Mouse (Mus musculus) kidney, adult 18-20 months (tissue): ENCODE measurements around the gene Cdc26.
A peak's percentile ranks its signal among the peaks of the same experiment; 100 is the strongest.

Experiments used
- DNase-seq: peaks from one replicate; pipeline ENCODE4 v3.0.0; 2021

Cdc26 gene

DNA sequence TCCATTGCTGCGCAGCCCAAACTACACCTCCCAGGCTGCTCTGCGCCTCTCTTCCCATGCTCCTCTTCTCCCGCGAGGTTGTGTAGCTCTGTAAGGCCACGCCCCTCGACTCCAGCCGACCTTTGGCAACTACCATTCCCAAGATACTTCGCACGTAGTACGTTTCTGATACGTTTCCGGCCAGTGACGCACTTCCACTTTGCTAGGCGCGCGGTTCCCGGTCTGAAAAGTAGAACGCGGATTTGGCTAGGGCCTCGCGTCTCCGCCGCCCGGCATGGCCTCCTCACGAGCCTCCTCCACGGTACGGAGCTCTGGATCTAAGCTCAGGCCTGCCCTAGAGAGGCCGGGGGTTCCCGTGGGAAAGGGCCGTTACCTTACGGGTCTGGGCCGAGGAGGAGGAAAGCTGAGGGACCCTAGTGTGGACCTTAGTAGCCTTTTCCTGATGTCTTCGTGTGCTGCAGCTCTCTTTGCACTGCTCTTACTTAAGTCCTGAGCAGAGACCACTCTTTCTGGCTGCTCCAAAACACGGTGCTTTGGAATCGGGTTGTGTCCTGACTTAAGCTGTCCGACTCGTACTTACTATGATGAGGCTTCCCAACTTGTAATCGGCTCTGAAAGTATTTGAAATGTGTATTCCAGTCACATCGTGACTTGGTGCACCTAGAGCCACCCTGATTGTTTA is at the start of gene Cdc26, which contains the start of gene Prpf4:
Gene Cdc26, minus strand, starts transcription at position 42 of the 682 bp plus-strand sequence.
Gene Prpf4, plus strand, starts transcription at position 197 of the 682 bp plus-strand sequence.
- DNase-seq, result peak; percentile 98

DNA sequence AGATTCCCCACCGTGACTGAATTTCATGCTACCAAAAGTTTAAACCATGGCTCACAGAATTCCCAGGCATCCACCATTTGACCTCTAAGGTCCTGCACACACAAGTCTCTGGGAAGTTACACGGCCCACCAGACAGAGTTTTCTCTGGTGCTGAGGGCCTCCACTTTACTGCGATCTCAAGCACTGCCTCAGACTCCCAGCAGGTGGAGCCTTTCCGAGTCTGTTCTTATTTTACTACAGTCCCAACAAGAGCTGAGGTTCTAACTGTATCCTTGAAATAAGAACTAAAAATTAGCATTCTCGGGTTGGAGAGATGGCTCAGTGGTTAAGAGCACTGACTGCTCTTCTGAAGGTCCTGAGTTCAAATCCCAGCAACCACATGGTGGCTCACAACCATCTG is 46.6 kb upstream of the Cdc26 start:
- DNase-seq, result peak; percentile 59

DNA sequence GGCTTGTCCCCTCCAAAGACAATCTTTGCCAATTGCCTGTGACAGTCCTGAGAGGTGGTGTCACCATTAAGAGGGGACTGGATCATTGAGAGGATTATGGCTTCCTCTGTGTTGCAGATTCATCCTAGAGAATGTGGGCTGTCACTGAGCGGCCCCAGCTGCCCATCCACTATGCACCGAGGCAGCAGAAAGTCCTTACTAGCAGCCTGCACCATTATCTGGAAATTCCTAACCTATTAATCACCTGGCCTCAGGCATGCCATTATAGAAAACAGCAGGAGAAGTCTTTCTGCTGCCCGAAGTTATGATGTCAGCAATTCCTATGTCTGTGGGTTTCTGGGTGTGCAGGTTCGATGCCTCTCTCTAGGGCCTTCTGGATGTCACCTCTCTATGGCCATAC is 32.5 kb upstream of the Cdc26 start:
- DNase-seq, result no peak

GRCm38 (mm10) chr4:62440544-62440943 is 32.1 kb upstream of the Cdc26 start:
- peak; percentile 69 for DNase-seq

GRCm38 (mm10) chr4:62439793-62440192 is 31.4 kb upstream of the Cdc26 start:
- no peak for DNase-seq

GRCm38 (mm10) chr4:62437871-62438270 is 29.4 kb upstream of the Cdc26 start:
- DNase-seq, result peak; percentile 69

DNA sequence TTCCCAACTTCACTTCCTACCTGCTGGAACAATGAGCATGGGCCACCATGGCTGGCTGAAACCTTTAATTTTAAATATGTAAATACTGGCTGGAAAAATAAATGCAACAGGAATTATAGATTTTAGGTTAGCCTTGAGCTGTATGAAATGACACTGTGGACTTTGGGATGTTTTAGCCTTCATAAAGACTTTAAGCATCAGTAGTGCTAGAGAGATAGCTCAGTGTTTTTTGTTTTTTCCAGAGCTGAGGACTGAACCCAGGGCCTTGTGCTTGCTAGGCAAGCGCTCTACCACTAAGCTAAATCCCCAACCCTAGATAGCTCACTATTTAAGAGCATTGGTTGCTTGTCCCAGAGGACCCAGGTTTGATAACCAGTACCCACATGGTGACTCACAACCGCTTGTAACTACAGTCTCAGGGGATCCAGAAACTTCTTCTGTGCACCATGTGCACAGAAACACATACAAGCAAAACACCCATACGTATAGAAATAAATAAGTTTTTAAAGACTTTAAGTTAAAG is 28.9 kb upstream of the Cdc26 start:
- DNase-seq, result no peak

- DNase-seq, result peak; percentile 70
Measured at GRCm38 (mm10) chr4:62435081-62435480, 26.6 kb upstream of the Cdc26 start, which contains the start of gene Rnf183. Gene Rnf183, minus strand, starts transcription at chr4:62435252.

- DNase-seq, result peak; percentile 67
Measured at GRCm38 (mm10) chr4:62433939-62434870, 25.8 kb upstream of the Cdc26 start.

DNA sequence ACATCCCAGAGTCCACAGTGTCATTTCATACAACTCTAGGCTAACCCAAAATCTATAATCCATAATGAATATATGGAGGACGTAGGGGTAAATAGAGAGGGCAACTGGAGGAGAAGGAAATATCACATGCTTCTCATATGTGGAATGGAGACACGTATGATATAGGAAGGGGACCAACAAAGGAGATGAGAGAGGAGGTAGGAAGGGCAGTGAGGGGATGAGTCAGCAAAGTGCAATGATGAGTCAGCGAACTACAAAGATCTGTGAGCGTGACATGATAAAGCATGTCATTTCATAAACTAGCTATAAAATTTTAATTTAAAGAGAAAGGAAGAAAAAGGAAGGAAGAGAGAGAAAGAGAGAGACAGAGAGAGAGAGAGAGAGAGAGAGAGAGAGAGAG is 23.1 kb upstream of the Cdc26 start:
- no peak for DNase-seq

- no peak for DNase-seq
Measured at GRCm38 (mm10) chr4:62430678-62431077, 22.2 kb upstream of the Cdc26 start.

DNA sequence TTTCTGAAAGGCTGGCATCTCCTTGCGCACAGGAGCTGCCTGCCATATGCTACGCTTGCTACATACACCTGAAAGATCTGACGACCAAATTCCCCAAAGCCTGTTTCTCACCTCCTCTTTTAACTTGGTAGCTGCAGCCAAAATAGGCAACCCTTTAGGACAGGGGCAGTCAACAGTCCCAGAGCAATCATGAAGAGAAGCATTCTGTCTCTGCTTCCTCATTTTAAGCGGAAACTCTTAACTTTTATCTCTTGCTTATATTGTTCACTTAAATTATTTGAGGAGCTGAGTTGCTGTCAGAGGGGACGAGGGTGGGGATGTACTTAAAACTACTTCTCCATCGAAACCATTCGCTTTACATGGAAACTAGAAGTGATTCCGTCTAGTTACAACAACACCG is 21.2 kb upstream of the Cdc26 start:
- DNase-seq, result no peak

- DNase-seq, result no peak
Measured at GRCm38 (mm10) chr4:62427978-62428758, 19.7 kb upstream of the Cdc26 start.

- no peak for DNase-seq
Measured at GRCm38 (mm10) chr4:62425891-62426290, 17.4 kb upstream of the Cdc26 start.

DNA sequence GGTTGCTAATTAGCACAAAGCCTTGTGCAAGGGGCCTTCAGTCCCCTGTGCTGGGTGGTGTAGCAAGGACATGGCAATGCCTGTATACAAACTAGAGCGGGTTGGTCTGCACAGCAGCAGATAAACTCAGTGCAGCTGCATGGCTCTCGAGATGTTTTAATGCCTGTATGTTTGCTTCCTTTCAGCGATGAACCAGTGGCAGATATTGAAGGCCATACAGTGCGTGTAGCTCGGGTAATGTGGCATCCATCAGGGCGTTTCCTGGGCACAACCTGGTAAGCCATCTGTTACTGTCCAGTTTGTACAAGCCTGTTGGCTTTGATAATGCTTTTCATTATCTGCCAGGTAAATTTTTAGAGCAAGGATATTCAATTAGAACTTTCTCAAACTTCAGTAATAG is 10.6 kb upstream of the Cdc26 start:
- no peak for DNase-seq

GRCm38 (mm10) chr4:62418448-62418847 is 10.0 kb upstream of the Cdc26 start:
- no peak for DNase-seq

DNA sequence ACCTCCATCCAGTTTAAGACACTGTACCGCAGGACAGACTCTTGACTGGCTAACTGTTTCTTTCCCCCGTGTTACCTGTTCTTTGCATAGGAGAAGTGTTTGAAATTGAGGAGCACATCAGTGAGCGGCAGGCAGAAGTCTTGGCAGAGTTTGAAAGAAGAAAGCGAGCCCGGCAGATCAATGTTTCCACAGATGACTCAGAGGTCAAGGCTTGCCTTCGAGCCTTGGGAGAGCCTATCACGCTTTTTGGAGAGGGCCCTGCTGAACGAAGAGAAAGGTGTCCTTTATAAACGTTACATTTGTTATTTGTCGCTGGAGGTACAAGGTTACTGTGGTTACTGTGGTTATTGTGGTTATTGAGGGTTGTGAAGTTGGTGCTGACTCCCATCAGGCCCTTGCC is 3.2 kb upstream of the Cdc26 start:
- DNase-seq, result no peak

DNA sequence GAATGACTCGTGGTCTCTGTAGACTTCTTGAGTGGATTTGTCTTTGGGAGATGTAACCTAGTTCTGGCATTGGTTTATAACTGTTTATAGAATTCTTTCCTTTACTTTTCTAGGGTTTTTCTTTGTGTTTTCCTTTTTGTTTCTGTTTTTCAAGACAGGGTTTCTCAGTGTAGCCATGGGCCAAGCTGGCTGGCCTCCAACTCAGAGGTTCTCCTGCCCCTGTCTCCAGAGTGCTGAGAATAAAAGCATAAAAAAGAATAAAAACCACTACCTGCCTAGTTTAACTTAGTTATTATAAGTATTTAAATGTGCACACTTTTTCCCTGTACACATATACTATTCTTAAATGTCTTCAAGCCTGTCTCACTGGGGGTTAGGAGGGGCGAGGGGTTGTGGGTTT is 1.9 kb upstream of the Cdc26 start:
- DNase-seq, result no peak

- DNase-seq, result no peak
Measured at GRCm38 (mm10) chr4:62409615-62410014, 1.2 kb upstream of the Cdc26 start.

- peak; percentile 74 for DNase-seq
Measured at GRCm38 (mm10) chr4:62407730-62408582, 486 bp downstream of the Cdc26 start.

DNA sequence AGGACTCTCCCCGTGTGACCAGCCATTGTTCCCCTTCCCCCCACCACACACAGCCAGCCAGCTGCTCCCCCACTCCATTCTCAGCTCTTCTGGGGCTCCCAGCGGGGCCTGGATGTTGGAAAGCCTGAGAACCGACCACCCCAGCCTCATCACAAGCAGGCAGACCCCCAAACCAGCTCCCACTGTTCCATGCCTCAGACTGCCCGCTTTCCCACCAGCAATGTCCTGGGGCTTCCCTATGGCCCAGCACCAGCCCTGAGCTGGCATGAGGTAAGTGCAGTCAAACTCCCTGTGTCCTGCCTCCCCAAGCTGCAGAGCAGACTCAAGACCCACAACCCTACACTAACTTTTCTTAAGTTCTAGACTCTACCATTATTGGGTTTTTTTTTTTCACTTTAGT is 2.3 kb downstream of the Cdc26 start:
- DNase-seq, result no peak

- no peak for DNase-seq
Measured at GRCm38 (mm10) chr4:62398956-62399355, 9.5 kb downstream of the Cdc26 start.
